Mouse (Mus musculus) liver, embryonic 14.5 days (tissue): Measurements from ENCODE around the gene Ush1g. TPM values are rescaled to one million over a fixed set of nuclear protein-coding genes. Genes with fewer than 3 reads are reported as not detected.

Experiments
- ATAC-seq: fragments of 200-750 bp; cut with Nextera tagmentation; 2 replicates; pipeline ENCODE4 v1.8.0; 2017; ENCODE audit warnings: moderate number of reproducible peaks, mild to moderate bottlenecking, moderate library complexity; ENCODE audit not compliant: insufficient read depth
- DNase-seq, 3 experiments: peaks; one replicate each; pipeline ENCODE4 v3.0.0-alpha.2; 2012 to 2013; ENCODE audit warnings: low read depth in 3 of 3, low spot score in 3 of 3
- H3K27ac ChIP-seq: fragments of 300-500 bp; sonication (generic); 2 replicates; pipeline ENCODE4 v1.5.1; 2014; ENCODE audit warnings: moderate library complexity, mild to moderate bottlenecking, control low read depth, inconsistent platforms
- H3K27me3 ChIP-seq: fragments of 300-500 bp; sonication (generic); 2 replicates; pipeline ENCODE4 v1.6.1; 2014; ENCODE audit warnings: mild to moderate bottlenecking, low read length, moderate library complexity; ENCODE audit not compliant: control insufficient read depth, insufficient read depth
- H3K36me3 ChIP-seq: fragments of 300-500 bp; sonication (generic); replicated peaks from 2 replicates; pipeline ENCODE4 v1.6.1; 2014; ENCODE audit warnings: low read depth; ENCODE audit not compliant: control insufficient read depth, insufficient read depth
- H3K4me1 ChIP-seq, 2 experiments: fragments of 200-500 bp in 1 of 2; fragments of 300-500 bp in 1 of 2; sonication (generic) in 1 of 2; replicated peaks; 2 replicates each; pipeline ENCODE4 v1.6.1; 2012 to 2014; ENCODE audit warnings: antibody characterized with exemption in 1 of 2, inconsistent platforms in 1 of 2, low read length in 1 of 2; ENCODE audit not compliant: control insufficient read depth in 2 of 2, insufficient read depth in 2 of 2
- H3K4me2 ChIP-seq: fragments of 300-500 bp; sonication (generic); 2 replicates; pipeline ENCODE4 v1.6.1; 2014; ENCODE audit warnings: low read depth, mild to moderate bottlenecking, control low read depth, moderate library complexity
- H3K4me3 ChIP-seq, 2 experiments: fragments of 200-500 bp in 1 of 2; fragments of 300-500 bp in 1 of 2; sonication (generic) in 1 of 2; 2 replicates each; pipeline ENCODE4 v1.5.1; 2012 to 2014; ENCODE audit warnings: low read depth in 2 of 2, low read length in 2 of 2, mild to moderate bottlenecking in 2 of 2, control low read depth in 1 of 2, inconsistent platforms in 1 of 2, moderate library complexity in 1 of 2; ENCODE audit not compliant: insufficient read depth in 1 of 2
- H3K9ac ChIP-seq: fragments of 300-500 bp; sonication (generic); replicated peaks from 2 replicates; pipeline ENCODE4 v1.6.1; 2014; ENCODE audit warnings: mild to moderate bottlenecking, control low read depth, moderate library complexity
- H3K9me3 ChIP-seq: fragments of 300-500 bp; sonication (generic); 2 replicates; pipeline ENCODE4 v1.6.1; 2016; ENCODE audit warnings: low read length, mixed read lengths; ENCODE audit not compliant: control insufficient read depth
- CTCF ChIP-seq: IDR thresholded peaks from 2 replicates; pipeline ENCODE4 v1.5.1; 2016; ENCODE audit warnings: antibody characterized with exemption, low read depth, control low read depth
- EP300 ChIP-seq: IDR thresholded peaks from 2 replicates; pipeline ENCODE4 v1.6.1; 2016; ENCODE audit warnings: antibody characterized with exemption, low read depth
- WGBS: fragments of 180-500 bp; shearing (Covaris S2); extraction: QIAGEN DNeasy Blood & Tissue Kit; methylation state at CpG from one replicate; pipeline ENCODE4 v1.1.7; 2014; ENCODE audit not compliant: insufficient replicate concordance; 5-methylcytosine and 5-hydroxymethylcytosine counted together
- polyA plus RNA-seq, 2 experiments: library from polyadenylated mRNA; depleted of rRNA in 1 of 2; stranded (reverse) in 1 of 2; unstranded in 1 of 2; fragments of >200 nt; fragmentation: Nextera tagmentation in 1 of 2; extraction: Ambion mirVana in 1 of 2; gene quantifications; 2 replicates each; pipeline versions ENCODE4 v1.2.1 to v1.2.3; 2012 to 2014

Ush1g gene
- polyA plus RNA-seq, 2 experiments: 0.04 to 0.06 TPM

DNA sequence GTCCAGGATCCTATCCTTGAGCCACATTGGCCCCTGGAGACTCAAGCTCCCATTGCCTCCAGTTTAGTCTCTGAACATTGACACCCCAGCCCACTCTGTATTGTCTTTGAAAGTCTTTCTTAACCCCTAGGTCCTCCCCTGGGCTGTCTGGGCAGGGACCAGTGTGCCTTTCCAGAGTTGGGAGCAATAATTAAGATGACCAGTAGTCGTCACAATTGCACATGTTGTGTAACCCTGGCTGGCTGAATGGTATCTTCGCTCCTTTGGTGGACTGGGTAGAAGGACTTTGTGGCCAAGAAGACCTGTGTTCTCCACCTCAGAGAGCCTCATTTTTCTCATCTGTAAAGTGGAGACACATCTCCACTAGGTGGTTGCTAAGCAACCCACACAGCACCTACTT, 7.6 kb downstream of the Ush1g start:
- TF ChIP-seq CTCF (peak; percentile 32), EP300 (no peak)
- Histone ChIP-seq H3K9ac (no peak overlapping the region), H3K27ac (no peak overlapping the region), H3K4me1 (no peaks in the 10 kb centered on the region), H3K4me3 (no peak overlapping the region), H3K9me3 (no peaks in the 10 kb centered on the region), H3K4me2 (no peak overlapping the region), H3K36me3 (no peaks in the 10 kb centered on the region), H3K27me3 (peaks cover 27% of the 10 kb centered on the region)
- 22% methylated on average over 2 of the region's 2 CpGs for WGBS
- ATAC-seq: no peak
- no peak for DNase-seq

DNA sequence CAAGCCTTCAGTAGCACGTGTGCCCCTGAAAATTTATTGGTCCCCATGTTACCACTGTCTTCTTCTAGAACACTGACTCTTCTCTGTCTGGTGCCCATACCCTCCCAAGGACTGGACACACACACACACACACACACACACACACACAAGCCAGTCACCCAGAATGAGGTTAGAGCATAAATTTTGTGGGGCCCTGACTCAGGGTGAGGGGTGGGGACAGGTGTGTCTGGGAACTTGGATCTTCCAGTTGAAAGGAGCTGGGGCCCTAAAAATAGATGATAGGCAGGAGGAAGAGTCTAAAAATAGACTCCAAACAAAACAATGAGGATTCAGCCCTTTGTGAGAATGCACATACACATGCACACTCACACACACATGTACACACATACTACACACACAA, 13.1 kb downstream of the Ush1g start:
- no peak overlapping the region for H3K27ac ChIP-seq
- TF ChIP-seq EP300 (no peak), CTCF (no peak)
- H3K36me3 ChIP-seq: no peaks in the 10 kb centered on the region
- 29% methylated on average over 1 of the region's 1 CpGs for WGBS
- H3K4me2 ChIP-seq: no peak overlapping the region
- no peak for DNase-seq
- no peaks in the 10 kb centered on the region for H3K4me1 ChIP-seq
- no peaks in the 10 kb centered on the region for H3K27me3 ChIP-seq
- H3K9me3 ChIP-seq: no peaks in the 10 kb centered on the region
- no peak overlapping the region for H3K9ac ChIP-seq
- no peak overlapping the region for H3K4me3 ChIP-seq
- no peak for ATAC-seq

DNA sequence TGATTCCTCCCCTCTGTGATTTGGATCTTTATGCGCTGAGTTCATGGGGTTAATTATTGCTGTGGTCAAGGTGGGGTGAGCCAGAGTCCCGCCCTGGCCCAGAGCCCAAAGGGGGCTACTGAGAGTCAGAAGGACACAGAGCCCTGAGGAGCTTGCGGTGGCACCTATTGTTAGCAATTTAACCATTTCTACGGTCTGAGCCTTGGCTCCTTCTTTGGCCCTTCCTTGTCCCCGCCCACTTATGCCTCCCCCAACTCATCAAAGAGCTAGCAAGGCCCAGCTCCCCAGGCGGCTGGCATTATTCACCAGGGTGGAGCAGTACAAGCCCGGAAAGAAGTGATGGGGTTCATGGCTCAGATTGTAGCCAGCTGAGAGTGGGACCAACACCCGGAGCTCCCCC, 15.0 kb downstream of the Ush1g start, which contains the start of gene Otop2:
Otop2 (plus strand) TSS at position 301 of the 400 bp plus-strand sequence.
- no peak for TF ChIP-seq CTCF
- TF ChIP-seq EP300: no peak
- Histone ChIP-seq H3K27me3 (no peaks in the 10 kb centered on the region), H3K4me3 (no peak within 1 kb of the TSS), H3K4me2 (no peak within 1 kb of the TSS), H3K4me1 (no peaks in the 10 kb centered on the region), H3K27ac (no peak within 1 kb of the TSS), H3K36me3 (no peaks in the 10 kb centered on the region), H3K9ac (no peak within 1 kb of the TSS), H3K9me3 (no peaks in the 10 kb centered on the region)
- ATAC-seq: no peak
- no peak for DNase-seq
- WGBS: 31% methylated on average over 8 of the region's 8 CpGs

DNA sequence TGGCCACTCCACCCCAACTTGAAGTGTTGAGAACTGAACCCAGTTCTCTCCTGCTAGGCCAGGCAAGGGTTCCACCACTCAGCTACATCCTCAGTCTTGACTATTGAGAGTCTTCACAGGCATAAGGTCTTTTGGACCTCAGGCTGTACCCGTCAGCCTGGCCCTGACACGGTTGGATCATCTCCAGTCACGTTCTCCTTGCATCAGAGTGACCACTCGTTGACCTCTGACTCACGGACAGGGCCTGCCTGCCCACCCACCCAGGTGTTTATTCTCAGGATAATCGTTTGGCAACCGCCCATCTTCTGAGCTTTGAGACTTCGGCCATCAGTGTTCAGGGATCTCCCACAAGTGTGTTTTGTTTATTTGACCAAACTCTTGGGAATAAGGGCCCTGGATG, 18.7 kb downstream of the Ush1g start:
- no peak overlapping the region for H3K4me3 ChIP-seq
- DNase-seq (no peak), ATAC-seq (no peak)
- H3K9ac ChIP-seq: no peak overlapping the region
- no peaks in the 10 kb centered on the region for H3K9me3 ChIP-seq
- WGBS: 47% methylated on average over 8 of the region's 8 CpGs
- no peak overlapping the region for H3K4me2 ChIP-seq
- no peak overlapping the region for H3K27ac ChIP-seq
- no peaks in the 10 kb centered on the region for H3K36me3 ChIP-seq
- peaks cover under 1% of the 10 kb centered on the region; the same call in 1 of the 2 replicates for H3K27me3 ChIP-seq
- TF ChIP-seq CTCF (no peak), EP300 (no peak)
- no peaks in the 10 kb centered on the region for H3K4me1 ChIP-seq

DNA sequence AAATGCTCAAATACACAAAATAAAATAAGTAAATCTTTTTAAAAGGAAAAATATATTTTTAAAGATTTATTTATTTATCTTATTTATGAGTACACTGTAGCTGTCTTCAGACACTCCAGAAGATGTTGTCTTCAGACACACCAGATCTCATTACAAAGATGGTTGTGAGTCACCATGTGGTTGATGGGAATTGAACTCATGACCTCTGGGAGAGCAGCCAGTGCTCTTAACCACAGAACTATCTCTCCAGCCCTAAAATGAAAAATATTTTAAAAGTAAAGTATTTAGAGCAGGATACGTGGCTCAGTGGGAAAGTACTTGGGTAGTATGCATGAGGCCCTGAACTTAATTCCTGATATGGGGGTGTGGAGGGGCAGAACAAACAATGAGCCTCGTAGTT, 20.5 kb downstream of the Ush1g start:
- TF ChIP-seq CTCF: no peak
- no peak for TF ChIP-seq EP300
- peaks cover 16% of the 10 kb centered on the region for H3K27me3 ChIP-seq
- H3K4me3 ChIP-seq: no peak overlapping the region
- DNase-seq (no peak), ATAC-seq (no peak)
- H3K4me2 ChIP-seq: no peak overlapping the region
- no peak overlapping the region for H3K9ac ChIP-seq
- H3K4me1 ChIP-seq: no peaks in the 10 kb centered on the region
- H3K27ac ChIP-seq: no peak overlapping the region
- H3K9me3 ChIP-seq: no peaks in the 10 kb centered on the region
- 63% methylated on average over 2 of the region's 2 CpGs for WGBS
- H3K36me3 ChIP-seq: no peaks in the 10 kb centered on the region

DNA sequence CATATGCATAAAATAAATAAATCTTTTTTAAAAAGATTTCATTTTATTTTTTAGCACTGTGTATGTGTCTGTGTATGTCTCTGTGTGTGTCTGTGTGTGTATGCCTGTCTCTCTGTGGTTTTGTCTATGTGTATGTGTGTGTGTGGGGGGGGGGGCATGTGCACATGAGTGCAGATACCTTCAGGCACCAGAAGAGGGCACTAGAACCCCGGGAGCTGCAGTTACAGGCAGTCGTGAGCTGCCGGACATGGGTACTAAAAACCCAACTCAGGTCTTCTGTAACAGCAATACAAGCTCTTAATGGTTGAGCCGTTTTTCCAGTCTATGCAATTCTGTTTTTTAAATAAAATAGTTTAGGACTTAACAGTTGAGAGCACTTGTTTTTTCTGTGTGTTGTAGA, 21.1 kb downstream of the Ush1g start:
- no peak for ATAC-seq
- no peaks in the 10 kb centered on the region for H3K4me1 ChIP-seq
- TF ChIP-seq CTCF (0 out of 2 replicates have a peak, but pooled peaks have one; percentile 27), EP300 (no peak)
- H3K9ac ChIP-seq: no peak overlapping the region
- DNase-seq: no peak
- WGBS: 66% methylated on average over 4 of the region's 4 CpGs
- no peaks in the 10 kb centered on the region for H3K36me3 ChIP-seq
- no peaks in the 10 kb centered on the region for H3K9me3 ChIP-seq
- no peak overlapping the region for H3K4me3 ChIP-seq
- no peak overlapping the region for H3K27ac ChIP-seq
- H3K27me3 ChIP-seq: peaks cover 16% of the 10 kb centered on the region
- no peak overlapping the region for H3K4me2 ChIP-seq
